Mouse (Mus musculus) bone marrow, adult 2 months (tissue): ENCODE data around the gene Bik. TPM values are rescaled to one million over a fixed set of nuclear protein-coding genes. Genes with fewer than 3 reads are reported as not detected.

ENCODE experiments used
- H3K27ac ChIP-seq: fragments of 200-500 bp; 2 replicates; pipeline ENCODE4 v1.5.1; 2012; ENCODE audit warnings: low read depth, mild to moderate bottlenecking, control low read depth, inconsistent platforms, low read length; ENCODE audit not compliant: control insufficient read depth, poor library complexity, insufficient read depth
- H3K4me1 ChIP-seq: fragments of 200-500 bp; 2 replicates; pipeline ENCODE4 v1.6.1; 2011; ENCODE audit warnings: low read length; ENCODE audit not compliant: control insufficient read depth, insufficient read depth
- H3K4me3 ChIP-seq: fragments of 200-500 bp; replicated peaks from 2 replicates; pipeline ENCODE3; 2011; ENCODE audit warnings: mild to moderate bottlenecking, low read depth, low read length, control low read depth; ENCODE audit not compliant: control insufficient read depth
- CTCF ChIP-seq: fragments of 200-500 bp; IDR thresholded peaks from 2 replicates; pipeline ENCODE4 v1.5.1; 2011; ENCODE audit warnings: low read length, control low read depth; ENCODE audit not compliant: control insufficient read depth, insufficient read depth
- POLR2A ChIP-seq: fragments of 200-500 bp; IDR thresholded peaks from 2 replicates; pipeline ENCODE4 v1.6.1; 2011; ENCODE audit warnings: low read depth, mild to moderate bottlenecking, control low read depth, low read length, borderline replicate concordance; ENCODE audit not compliant: control insufficient read depth
- WGBS: fragments of 180-500 bp; shearing (Covaris S2); methylation state at CpG from one replicate; pipeline ENCODE4 v1.1.7; 2018; 5-methylcytosine and 5-hydroxymethylcytosine counted together
- polyA plus RNA-seq: library from polyadenylated mRNA; stranded (reverse); fragments of >200 nt; gene quantifications from 2 replicates; pipeline ENCODE4 v1.2.4, GENCODE M21; 2011; ENCODE audit warnings: low replicate concordance; ENCODE audit not compliant: missing spikeins, insufficient read depth, insufficient read length

Bik gene
- polyA plus RNA-seq, 1 experiment, result 3.3 TPM

DNA sequence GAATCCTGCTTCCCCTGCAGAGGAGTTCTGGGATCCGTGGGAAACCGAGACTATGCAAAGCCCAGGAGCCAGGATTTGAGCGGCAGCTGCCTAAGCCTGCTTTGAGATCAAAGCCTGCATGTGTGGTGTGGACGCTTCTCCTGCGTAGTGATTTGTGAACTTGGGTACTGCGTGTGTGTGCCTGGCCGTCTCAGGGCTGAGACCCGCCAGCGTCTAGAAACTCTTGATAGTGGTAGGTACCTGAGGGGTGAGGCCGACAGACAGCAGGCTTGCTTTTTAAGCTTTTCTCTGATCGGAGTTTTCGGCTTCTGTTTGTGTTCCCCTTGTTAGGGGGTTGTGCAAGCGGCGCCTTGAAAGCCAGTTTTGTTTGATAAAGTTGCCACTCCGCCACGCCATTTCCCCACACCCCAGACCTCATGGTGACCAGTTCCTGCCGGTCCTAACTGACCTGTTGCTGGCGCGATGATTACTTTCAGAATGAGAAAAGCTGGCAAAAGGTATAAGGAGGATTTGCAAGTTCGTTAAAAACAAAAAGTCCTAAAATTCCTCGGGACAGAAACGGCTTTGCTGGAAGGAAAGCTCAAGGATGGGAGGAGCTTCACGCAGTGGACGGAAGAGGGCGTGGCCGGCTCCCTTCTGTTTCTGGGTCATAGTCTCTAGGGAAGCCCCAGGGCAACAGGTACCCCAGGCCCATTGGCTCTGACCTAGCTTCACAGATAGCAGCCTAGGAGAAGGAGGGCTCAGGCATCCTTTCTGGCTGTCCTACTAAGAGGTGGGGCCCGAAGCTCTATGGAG, 37.4 kb downstream of the Bik start:
- H3K4me1 ChIP-seq, result peaks cover 5% of the 10 kb centered on the region
- WGBS, result 1% methylated on average over 27 of the region's 27 CpGs
- TF ChIP-seq POLR2A (no peak), CTCF (no peak)
- H3K27ac ChIP-seq, result peak overlapping the region; percentile 92
- H3K4me3 ChIP-seq, result peak overlapping the region; percentile 97

GRCm38 (mm10) chr15:83565434-83565833, 38.8 kb downstream of the Bik start:
- 53% methylated on average over 3 of the region's 3 CpGs for WGBS
- Histone ChIP-seq H3K4me1 (peaks cover 5% of the 10 kb centered on the region), H3K27ac (peak overlapping the region; percentile 16)

DNA sequence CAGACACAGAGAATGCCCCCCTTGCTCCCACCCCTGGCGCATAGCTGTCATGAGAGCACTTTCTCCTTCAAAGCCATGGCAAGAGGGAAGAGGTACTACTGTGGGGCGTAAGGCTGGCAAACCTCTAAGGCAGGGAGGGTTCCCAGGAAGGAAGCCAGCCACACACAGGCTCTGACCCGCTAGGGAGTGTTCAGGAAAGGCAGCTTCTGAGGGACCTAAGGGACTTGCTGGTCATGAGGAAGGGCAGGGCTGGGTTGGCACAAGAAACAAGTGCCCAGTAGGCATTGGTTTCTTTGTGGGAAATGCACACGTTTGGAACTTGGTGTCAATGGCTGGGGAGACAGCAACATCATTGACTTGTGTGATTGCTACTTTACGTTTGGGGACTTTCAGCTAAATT, 39.3 kb downstream of the Bik start:
- Histone ChIP-seq H3K4me3 (peak overlapping the region; percentile 35), H3K27ac (peak overlapping the region; percentile 45), H3K4me1 (peaks cover 5% of the 10 kb centered on the region)
- TF ChIP-seq POLR2A (no peak), CTCF (no peak)
- WGBS, result 51% methylated on average over 5 of the region's 5 CpGs

More at GRCm38 (mm10) chr15:83565434-83565833, 38.8 kb downstream of the Bik start:
- peak overlapping the region; percentile 14 for H3K4me3 ChIP-seq
- TF ChIP-seq POLR2A (no peak), CTCF (no peak)

- TF ChIP-seq CTCF (no peak), POLR2A (no peak)
- H3K4me1 ChIP-seq, result peaks cover 5% of the 10 kb centered on the region
- H3K4me3 ChIP-seq, result no peak overlapping the region
- H3K27ac ChIP-seq, result no peak overlapping the region; the same call in 1 of the 2 replicates
- 75% methylated on average over 3 of the region's 3 CpGs for WGBS
These were observed 41.1 kb downstream of the Bik start for GRCm38 (mm10) chr15:83567728-83568127.

DNA sequence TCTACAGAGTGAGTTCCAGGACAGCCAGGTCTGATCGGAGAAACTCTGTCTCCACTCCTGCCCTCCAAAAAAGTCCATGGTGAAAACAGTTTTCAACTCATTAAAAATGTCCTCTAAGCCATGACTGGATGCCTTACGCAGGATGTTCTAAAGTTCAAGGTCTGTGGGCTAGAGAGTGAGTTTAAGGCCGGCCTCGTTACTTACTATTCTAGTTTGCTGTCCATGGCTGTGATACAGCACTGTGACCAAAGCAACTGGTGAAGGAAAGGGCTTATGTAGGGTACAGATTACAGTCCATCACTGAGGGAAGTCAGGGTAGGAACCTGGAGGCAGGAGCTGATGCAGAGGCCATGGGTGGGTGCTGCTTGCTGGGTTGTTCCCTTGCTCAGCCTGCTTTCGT, 41.9 kb downstream of the Bik start:
- Histone ChIP-seq H3K27ac (no peak overlapping the region), H3K4me3 (no peak overlapping the region), H3K4me1 (peaks cover 5% of the 10 kb centered on the region)
- TF ChIP-seq CTCF, result no peak
- TF ChIP-seq POLR2A, result no peak
- 91% methylated on average over 5 of the region's 5 CpGs for WGBS

GRCm38 (mm10) chr15:83569682-83570081, 43.0 kb downstream of the Bik start:
- TF ChIP-seq POLR2A (no peak), CTCF (no peak)
- H3K27ac ChIP-seq, result no peak overlapping the region
- WGBS, result 79% methylated on average over 11 of the region's 11 CpGs
- H3K4me3 ChIP-seq, result no peak overlapping the region
- peaks cover 3% of the 10 kb centered on the region for H3K4me1 ChIP-seq

- Histone ChIP-seq H3K4me1 (peaks cover 3% of the 10 kb centered on the region), H3K4me3 (no peak overlapping the region), H3K27ac (no peak overlapping the region)
- no peak for TF ChIP-seq POLR2A
- TF ChIP-seq CTCF, result 0 out of 2 replicates have a peak, but pooled peaks have one; percentile 24
- 64% methylated on average over 2 of the region's 2 CpGs for WGBS
These were observed 44.0 kb downstream of the Bik start for GRCm38 (mm10) chr15:83570641-83571040.

GRCm38 (mm10) chr15:83571636-83572035, 45.0 kb downstream of the Bik start:
- Histone ChIP-seq H3K4me1 (no peaks in the 10 kb centered on the region; the same call in 1 of the 2 replicates), H3K27ac (no peak overlapping the region), H3K4me3 (no peak overlapping the region)
- 85% methylated on average over 5 of the region's 5 CpGs for WGBS
- no peak for TF ChIP-seq POLR2A
- no peak for TF ChIP-seq CTCF
